Mouse (Mus musculus) hindbrain, embryonic 11.5 days (tissue): ENCODE results near the gene Eno3. TPM values are rescaled to one million over a fixed set of nuclear protein-coding genes. Genes with fewer than 3 reads are reported as not detected.

Experiments used
- ATAC-seq: fragments of 200-750 bp; cut with Nextera tagmentation; 2 replicates; pipeline ENCODE4 v1.8.0; 2017; ENCODE audit warnings: mild to moderate bottlenecking, moderate TSS enrichment, moderate library complexity; ENCODE audit not compliant: low FRiP score
- DNase-seq: peaks from one replicate; pipeline ENCODE4 v3.0.0-alpha.2; 2015; ENCODE audit warnings: low spot score
- H3K27ac ChIP-seq: fragments of 300-500 bp; sonication (generic); 2 replicates; pipeline ENCODE4 v1.5.1; 2014; ENCODE audit warnings: mild to moderate bottlenecking, low read depth, low read length
- H3K27me3 ChIP-seq: fragments of 300-500 bp; sonication (generic); 2 replicates; pipeline ENCODE4 v1.6.1; 2014; ENCODE audit warnings: mild to moderate bottlenecking, low read length, moderate library complexity, mixed read lengths; ENCODE audit not compliant: control insufficient read depth, insufficient read depth
- H3K36me3 ChIP-seq: fragments of 300-500 bp; sonication (generic); 2 replicates; pipeline ENCODE4 v1.6.1; 2014; ENCODE audit warnings: mild to moderate bottlenecking, low read length, moderate library complexity, mixed read lengths; ENCODE audit not compliant: control insufficient read depth, insufficient read depth
- H3K4me1 ChIP-seq: fragments of 300-500 bp; sonication (generic); replicated peaks from 2 replicates; pipeline ENCODE4 v1.6.1; 2014; ENCODE audit warnings: low read length, mixed read lengths; ENCODE audit not compliant: control insufficient read depth, insufficient read depth
- H3K4me2 ChIP-seq: fragments of 300-500 bp; sonication (generic); replicated peaks from 2 replicates; pipeline ENCODE4 v1.6.1; 2014; ENCODE audit warnings: mild to moderate bottlenecking, low read depth, low read length
- H3K4me3 ChIP-seq: fragments of 300-500 bp; sonication (generic); 2 replicates; pipeline ENCODE4 v1.5.1; 2014; ENCODE audit warnings: low read depth, low read length
- H3K9ac ChIP-seq: fragments of 300-500 bp; sonication (generic); 2 replicates; pipeline ENCODE4 v1.6.1; 2014; ENCODE audit warnings: low read depth, low read length
- H3K9me3 ChIP-seq: fragments of 300-500 bp; sonication (generic); 2 replicates; pipeline ENCODE4 v1.6.1; 2016; ENCODE audit warnings: low read length; ENCODE audit not compliant: control insufficient read depth
- WGBS: fragments of 180-500 bp; shearing (Covaris S2); extraction: QIAGEN DNeasy Blood & Tissue Kit; methylation state at CpG from one replicate; pipeline ENCODE4 v1.1.7; 2014; 5-methylcytosine and 5-hydroxymethylcytosine counted together
- polyA plus RNA-seq: library from polyadenylated mRNA; unstranded; fragments of >200 nt; fragmentation: Nextera tagmentation; extraction: Ambion mirVana; gene quantifications from 2 replicates; pipeline ENCODE4 v1.2.1, GENCODE M21; 2014

The Eno3 gene
- polyA plus RNA-seq, 1 experiment from 2014 or later, result 26.2 TPM

- ATAC-seq (no peak), DNase-seq (no peak)
- H3K27ac ChIP-seq, result no peak overlapping the region
- no peaks in the 10 kb centered on the region for H3K27me3 ChIP-seq
- H3K9ac ChIP-seq, result no peak overlapping the region
- 0 out of 2 replicates have a peak, but pooled peaks cover 5% of the 10 kb centered on the region for H3K4me1 ChIP-seq
- WGBS, result 55% methylated on average over 9 of the region's 9 CpGs
- H3K36me3 ChIP-seq, result no peaks in the 10 kb centered on the region; the same call in 1 of the 2 replicates
- no peak overlapping the region for H3K4me2 ChIP-seq
- H3K9me3 ChIP-seq, result no peaks in the 10 kb centered on the region
- H3K4me3 ChIP-seq, result no peak overlapping the region
Measured at GRCm38 (mm10) chr11:70657991-70658390, 989 bp downstream of the Eno3 start.

GRCm38 (mm10) chr11:70658521-70658920, 1.5 kb downstream of the Eno3 start:
- Histone ChIP-seq H3K36me3 (no peaks in the 10 kb centered on the region; the same call in 1 of the 2 replicates), H3K4me1 (0 out of 2 replicates have a peak, but pooled peaks cover 5% of the 10 kb centered on the region), H3K4me3 (no peak overlapping the region), H3K4me2 (no peak overlapping the region), H3K9ac (no peak overlapping the region), H3K9me3 (no peaks in the 10 kb centered on the region), H3K27ac (no peak overlapping the region), H3K27me3 (no peaks in the 10 kb centered on the region)
- WGBS, result 86% methylated on average over 5 of the region's 5 CpGs
- ATAC-seq (no peak), DNase-seq (no peak)

GRCm38 (mm10) chr11:70658942-70659341, 1.9 kb downstream of the Eno3 start:
- Histone ChIP-seq H3K4me1 (0 out of 2 replicates have a peak, but pooled peaks cover 5% of the 10 kb centered on the region), H3K27ac (no peak overlapping the region), H3K9ac (no peak overlapping the region)

DNA sequence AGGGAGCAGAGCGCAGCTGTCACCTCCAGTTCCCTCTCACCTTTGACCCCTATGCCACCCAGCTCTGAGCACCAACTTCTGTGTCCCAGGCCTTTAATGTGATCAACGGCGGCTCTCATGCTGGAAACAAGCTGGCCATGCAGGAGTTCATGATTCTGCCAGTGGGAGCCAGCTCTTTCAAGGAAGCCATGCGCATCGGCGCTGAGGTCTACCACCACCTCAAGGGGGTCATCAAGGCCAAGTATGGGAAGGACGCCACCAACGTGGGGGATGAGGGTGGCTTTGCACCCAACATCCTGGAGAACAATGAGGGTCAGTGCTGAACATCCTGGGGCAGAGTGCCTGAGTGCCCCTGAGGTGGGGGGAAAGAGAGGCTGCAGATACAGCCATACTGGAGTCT, 3.6 kb downstream of the Eno3 start:
- DNase-seq, result no peak
- no peak for ATAC-seq
- Histone ChIP-seq H3K4me2 (no peak overlapping the region), H3K4me3 (no peak overlapping the region), H3K27me3 (no peaks in the 10 kb centered on the region), H3K9me3 (no peaks in the 10 kb centered on the region), H3K9ac (no peak overlapping the region), H3K36me3 (peaks cover 4% of the 10 kb centered on the region), H3K27ac (no peak overlapping the region), H3K4me1 (0 out of 2 replicates have a peak, but pooled peaks cover 5% of the 10 kb centered on the region)
- WGBS, result 88% methylated on average over 8 of the region's 8 CpGs

More at GRCm38 (mm10) chr11:70658942-70659341, 1.9 kb downstream of the Eno3 start:
- no peaks in the 10 kb centered on the region; the same call in none of the 2 replicates for H3K36me3 ChIP-seq
- DNase-seq (no peak), ATAC-seq (no peak)
- no peaks in the 10 kb centered on the region for H3K27me3 ChIP-seq
- no peaks in the 10 kb centered on the region for H3K9me3 ChIP-seq
- WGBS, result 74% methylated on average over 8 of the region's 8 CpGs
- H3K4me3 ChIP-seq, result no peak overlapping the region
- no peak overlapping the region for H3K4me2 ChIP-seq

DNA sequence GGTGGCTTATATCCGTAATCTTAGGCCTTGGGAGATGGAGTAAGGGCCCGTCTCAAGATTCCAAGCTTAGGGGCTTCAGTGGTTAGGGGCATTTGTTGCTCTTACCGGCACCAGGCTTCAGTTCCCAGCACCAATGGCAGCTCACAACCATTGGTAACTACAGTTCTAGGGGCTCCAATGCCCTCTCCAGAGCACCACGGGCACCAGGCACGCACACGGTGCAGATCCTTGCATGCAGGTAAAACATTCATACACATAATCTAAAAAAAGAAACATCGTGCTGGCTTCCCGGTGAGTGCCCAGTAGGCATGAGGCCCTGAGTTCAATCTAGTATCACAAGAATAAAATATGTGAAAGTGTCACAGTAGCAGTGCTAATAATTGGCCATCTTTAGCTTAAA, 6.1 kb downstream of the Eno3 start:
- DNase-seq (no peak), ATAC-seq (no peak)
- Histone ChIP-seq H3K9me3 (no peaks in the 10 kb centered on the region), H3K36me3 (peaks cover 4% of the 10 kb centered on the region), H3K27ac (no peak overlapping the region), H3K9ac (no peak overlapping the region), H3K4me3 (no peak overlapping the region), H3K4me2 (no peak overlapping the region), H3K27me3 (no peaks in the 10 kb centered on the region), H3K4me1 (no peaks in the 10 kb centered on the region; the same call in 1 of the 2 replicates)
- WGBS, result 94% methylated on average over 8 of the region's 8 CpGs

- DNase-seq (no peak), ATAC-seq (no peak)
- 96% methylated on average over 4 of the region's 6 CpGs for WGBS
- Histone ChIP-seq H3K4me2 (no peak overlapping the region), H3K36me3 (peaks cover 4% of the 10 kb centered on the region), H3K27ac (no peak overlapping the region), H3K27me3 (no peaks in the 10 kb centered on the region), H3K4me3 (no peak overlapping the region), H3K4me1 (no peaks in the 10 kb centered on the region; the same call in 1 of the 2 replicates), H3K9me3 (no peaks in the 10 kb centered on the region), H3K9ac (no peak overlapping the region)
Measured at GRCm38 (mm10) chr11:70663957-70664356, 7.0 kb downstream of the Eno3 start.

DNA sequence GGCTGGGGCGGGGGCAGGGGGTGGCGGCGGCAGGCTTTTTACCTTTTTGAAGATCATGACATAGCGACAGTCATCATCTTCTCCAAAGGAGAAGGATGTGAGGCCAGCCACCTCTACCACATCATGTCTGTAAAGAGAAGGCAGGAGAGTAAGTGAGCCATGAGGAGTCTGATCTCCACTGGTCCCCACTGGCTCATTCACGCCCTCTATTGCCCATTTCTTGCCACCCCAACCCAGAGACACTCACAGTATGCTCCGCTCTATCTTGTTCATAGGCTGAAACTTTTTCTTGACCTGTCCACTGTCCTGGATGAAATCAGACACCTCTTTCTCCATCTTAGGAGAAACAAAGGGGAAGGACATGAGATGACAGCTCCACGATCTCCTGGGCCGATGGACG, 7.7 kb downstream of the Eno3 start:
- DNase-seq, result no peak
- Histone ChIP-seq H3K9me3 (no peaks in the 10 kb centered on the region), H3K27ac (no peak overlapping the region), H3K4me1 (no peaks in the 10 kb centered on the region; the same call in 1 of the 2 replicates), H3K27me3 (no peaks in the 10 kb centered on the region), H3K36me3 (peaks cover 4% of the 10 kb centered on the region), H3K4me3 (no peak overlapping the region), H3K4me2 (no peak overlapping the region), H3K9ac (no peak overlapping the region)
- WGBS, result 96% methylated on average over 9 of the region's 9 CpGs
- no peak for ATAC-seq

DNA sequence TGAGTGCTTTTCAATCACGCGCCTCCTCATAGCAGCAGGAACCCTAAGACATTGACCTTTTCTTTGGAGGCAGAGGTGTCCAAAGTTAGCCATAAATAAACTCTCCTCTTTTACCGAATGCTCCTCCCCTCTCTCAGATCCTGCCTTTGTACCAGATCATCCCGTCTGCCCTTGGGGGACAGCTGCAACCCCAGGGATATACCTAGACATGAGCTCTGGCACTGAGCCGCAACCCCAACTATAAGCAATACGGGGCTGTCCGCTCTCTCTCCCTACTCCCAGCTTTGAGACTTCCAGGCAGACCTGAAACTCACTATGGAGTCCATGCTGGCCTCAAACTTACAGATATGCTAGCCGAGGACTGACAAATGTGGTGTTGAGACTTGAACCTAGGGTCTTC, 9.7 kb downstream of the Eno3 start:
- H3K27me3 ChIP-seq, result no peaks in the 10 kb centered on the region
- 94% methylated on average over 8 of the region's 8 CpGs for WGBS

More for the DNA sequence above, 9.7 kb downstream of the Eno3 start:
- Histone ChIP-seq H3K36me3 (peaks cover 4% of the 10 kb centered on the region), H3K4me1 (peaks cover 3% of the 10 kb centered on the region; the same call in 1 of the 2 replicates), H3K9me3 (no peaks in the 10 kb centered on the region), H3K27ac (no peak overlapping the region), H3K9ac (no peak overlapping the region), H3K4me2 (no peak overlapping the region), H3K4me3 (no peak overlapping the region)
- ATAC-seq, result no peak
- no peak for DNase-seq
